Mouse (Mus musculus) monocyte, adult 5-6 weeks (primary cell): Measurements from ENCODE around the gene Lhb. TPM values are rescaled to one million over a fixed set of nuclear protein-coding genes. Genes with fewer than 3 reads are reported as not detected.
"Not testable (repeated sequence)": the region's sequence is repeated elsewhere in the genome, so short reads cannot be mapped to it uniquely, and the experiment has no call there.

Source experiments
- ATAC-seq: fragments of 153-309, 156-312 bp; replicated peaks from 2 replicates; pipeline ENCODE4 v1.8.0; 2017; ENCODE audit warnings: mild to moderate bottlenecking; ENCODE audit not compliant: low TSS enrichment, insufficient number of reproducible peaks, severe bottlenecking, poor library complexity, low FRiP score
- total RNA-seq: library from RNA; stranded (forward); fragments of 200-1000, 200-491, 200-594 nt; gene quantifications from 3 replicates; pipeline ENCODE4 v1.2.3, GENCODE M21; 2017

Gene Lhb
- total RNA-seq, 1 experiment from 2014 or later: not detected

DNA sequence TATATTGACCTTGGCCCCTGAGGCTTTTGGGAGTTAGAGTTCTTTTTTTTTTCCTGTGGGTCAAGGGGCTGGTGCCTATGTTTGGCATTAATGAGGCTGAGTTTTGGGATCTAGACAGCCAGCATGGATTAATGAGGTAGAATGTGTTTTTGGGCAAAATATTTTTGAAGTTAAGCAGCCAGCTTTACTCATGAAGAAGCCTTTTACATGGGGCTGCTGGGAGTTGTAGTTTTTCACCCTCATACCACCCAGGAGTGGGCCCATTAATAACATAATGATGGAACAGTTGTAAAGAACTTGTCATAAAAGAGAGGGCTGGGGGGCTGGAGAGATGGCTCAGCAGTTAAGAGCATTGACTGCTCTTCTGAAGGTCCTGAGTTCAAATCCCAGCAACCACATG lies 26.0 kb downstream of the Lhb start:
- no peak for ATAC-seq

DNA sequence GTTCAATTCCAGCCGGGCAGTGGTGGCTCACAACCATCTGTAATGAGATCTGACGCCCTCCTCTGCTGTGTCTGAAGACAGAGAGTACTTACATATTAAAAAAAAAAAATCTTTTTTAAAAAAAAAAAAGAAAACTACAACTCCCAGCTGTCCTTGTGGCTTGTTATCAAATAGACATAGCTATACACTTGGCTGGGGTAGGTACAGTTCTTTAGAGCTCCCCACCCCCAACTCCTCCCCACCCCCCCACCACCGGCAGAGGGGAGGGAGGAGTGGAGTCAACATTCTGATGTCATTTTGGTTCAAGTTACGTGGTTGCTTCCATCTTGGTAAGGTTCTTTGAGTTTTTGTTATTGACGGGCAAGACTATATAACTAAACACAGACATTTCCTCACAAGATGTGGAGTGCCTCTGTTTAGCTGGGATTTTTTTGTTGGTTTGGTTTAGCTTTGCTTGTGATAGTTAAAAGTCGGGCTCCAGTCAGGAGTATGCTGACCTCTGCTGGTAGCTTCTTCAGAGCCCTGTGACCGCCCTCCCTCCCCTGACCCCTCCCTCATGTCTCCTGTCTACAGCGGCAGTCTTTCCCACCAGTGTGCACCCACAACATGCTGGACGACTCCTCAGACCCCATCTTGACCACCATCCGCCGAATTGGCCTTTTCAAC lies 26.8 kb downstream of the Lhb start:
- no peak for ATAC-seq

DNA sequence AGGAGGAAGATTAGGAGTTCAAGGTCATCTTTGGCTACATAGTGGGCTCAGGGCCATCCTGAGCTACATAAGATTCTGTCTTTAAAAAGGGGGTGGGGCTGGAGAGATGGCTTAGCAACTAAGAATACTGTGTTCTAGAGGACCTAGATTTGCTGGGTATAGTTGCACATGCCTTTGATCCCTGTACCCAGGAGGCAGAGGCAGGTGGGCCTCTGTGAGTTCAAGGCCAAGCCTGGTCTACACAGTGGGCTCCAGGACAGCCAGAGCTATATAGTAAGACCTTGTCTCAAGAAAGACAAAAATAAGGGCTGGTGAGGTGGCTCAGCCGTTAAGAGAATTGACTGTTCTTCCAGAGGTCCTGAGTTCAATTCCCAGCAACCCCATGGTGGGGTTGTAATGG lies 29.4 kb downstream of the Lhb start:
- ATAC-seq: no peak

DNA sequence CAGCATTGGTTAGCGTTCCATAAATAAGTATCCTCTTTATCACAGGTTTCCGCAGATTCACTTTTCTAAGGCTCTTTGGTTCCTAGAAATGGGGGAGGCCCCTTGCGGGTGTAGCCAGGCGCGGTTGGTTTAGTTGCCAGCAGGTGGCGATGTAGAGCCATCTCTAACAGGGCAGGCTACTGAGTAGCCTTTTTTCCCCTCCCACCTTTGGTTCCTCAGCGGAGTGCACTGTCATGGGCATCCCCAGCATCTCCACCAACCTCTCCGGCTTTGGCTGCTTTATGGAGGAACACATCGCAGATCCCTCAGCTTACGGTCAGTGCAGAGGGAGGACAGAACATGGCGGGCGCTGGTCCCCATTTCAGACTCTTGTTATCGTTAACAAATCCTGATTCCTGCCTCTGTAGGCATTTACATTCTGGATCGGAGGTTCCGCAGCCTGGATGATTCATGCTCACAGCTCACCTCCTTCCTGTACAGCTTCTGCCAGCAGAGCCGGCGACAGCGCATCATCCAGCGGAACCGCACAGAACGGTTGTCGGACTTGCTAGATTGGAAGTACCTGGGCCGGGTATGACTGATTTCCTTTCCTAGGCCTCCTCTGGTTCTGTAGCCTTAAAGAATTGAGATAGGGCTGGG lies 30.8 kb downstream of the Lhb start:
- ATAC-seq: peak; percentile 90

DNA sequence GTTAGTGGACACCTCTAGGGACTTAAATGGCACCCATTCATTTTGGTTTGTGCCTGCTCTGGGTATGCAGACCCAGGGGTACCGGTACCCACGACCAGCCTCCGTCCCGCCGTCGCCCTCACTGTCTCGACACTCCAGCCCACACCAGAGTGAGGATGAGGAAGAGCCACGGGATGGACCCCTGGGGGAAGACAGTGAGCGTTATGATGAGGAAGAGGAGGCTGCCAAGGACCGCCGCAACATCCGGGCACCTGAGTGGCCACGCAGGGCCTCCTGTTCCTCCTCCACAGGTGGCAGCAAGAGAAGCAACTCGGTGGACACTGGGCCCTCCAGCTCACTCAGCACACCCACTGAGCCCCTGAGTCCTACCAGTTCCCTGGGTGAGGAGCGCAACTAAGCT lies 34.4 kb downstream of the Lhb start:
- ATAC-seq: no peak

DNA sequence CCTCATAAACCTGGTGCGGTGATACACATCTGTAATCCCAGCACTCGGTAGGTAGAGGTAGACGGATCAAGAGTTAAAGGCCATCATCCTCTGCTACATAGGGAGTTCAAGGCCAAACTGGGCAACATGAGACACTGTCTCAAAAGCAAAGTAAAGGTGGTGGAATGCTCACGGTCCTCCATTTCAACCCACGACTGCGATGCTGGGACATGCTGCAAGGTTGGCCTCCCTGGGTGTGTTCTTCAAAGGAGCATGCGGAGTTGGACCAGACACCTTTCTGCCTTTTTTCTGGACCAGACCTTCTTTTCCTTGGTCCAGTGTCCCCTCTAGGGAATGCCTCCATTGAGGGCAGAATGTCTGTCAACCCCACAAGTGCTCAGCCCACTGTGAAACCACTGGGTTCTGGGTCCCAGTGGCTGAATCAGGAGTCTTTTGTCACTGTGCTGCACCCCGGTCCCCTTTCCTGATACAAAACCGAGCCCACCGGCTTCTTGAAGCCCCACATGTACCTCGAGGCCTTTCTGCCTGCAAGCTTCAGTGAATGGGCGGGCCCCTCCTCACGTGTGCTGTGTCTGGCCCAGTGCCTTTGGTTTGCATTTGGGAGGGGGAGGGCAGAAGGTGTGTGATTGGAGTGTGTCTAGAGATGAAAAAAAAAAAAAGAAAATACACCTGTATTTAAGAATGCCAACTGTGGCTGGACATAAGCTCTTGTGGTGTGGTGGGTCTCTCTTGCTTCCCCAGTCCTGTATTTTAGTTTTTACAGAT lies 35.5 kb downstream of the Lhb start:
- ATAC-seq: no peak

DNA sequence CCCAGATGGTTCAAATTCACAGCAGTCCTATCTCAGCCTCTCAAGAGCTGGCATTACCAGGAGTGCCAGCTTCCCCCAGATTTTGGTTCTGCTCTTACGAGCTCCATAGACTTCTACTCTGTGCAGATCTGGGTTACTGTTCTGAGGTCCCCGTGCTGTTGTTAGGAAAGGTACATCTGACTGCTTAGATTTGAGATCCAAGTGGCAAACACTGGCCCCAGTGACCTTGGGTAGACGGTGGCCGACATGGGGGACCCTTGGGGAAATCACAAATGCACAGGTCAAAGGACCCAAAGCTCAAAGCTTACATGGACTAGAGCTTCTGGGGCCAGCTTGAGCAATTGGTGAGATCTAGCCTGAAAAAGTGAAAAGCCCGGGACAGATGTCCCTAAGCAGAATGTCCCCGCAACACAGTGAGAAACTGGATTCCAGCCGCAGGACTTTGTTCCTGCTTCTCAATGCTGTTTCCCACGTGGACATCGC lies 36.1 kb downstream of the Lhb start:
- no peak for ATAC-seq

DNA sequence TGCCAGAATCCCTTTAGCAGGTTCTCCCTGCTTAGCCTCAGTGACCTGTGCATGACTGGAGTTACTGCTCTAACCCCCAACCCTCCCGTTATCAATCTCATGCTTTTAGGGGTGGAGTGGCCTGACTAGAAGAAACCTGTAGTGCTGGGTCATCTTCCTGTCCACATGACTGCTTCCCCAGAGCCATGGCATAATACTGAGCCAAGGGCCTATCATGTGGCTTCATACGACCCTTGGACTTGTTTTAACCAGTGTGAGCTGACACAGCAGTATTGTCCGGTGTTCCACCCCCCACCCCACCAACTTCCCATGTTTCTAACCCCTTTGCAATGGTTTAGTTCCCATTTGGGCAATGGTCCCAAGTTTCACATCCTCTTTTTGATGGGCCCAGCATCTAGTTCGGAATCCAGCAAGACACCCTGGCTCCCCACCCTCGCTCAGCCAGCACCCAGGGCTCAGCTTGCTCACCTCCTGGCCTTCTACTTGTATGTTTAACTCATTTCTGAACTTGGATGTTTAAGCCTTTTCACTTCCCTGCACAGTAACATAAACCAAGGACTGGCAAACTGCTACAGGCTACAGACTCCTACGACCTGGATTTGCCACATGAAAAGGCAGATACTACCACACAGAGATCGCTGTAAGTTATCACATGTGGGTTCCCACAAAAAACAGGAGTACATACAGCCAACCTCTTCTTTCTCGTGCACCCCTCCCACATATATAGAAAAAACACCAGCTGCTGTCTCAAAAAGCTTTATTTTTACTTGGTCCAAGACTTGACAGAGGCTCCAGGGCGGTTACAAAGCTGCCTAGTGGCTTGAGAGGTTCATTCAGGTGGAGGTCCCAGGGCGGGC lies 36.8 kb downstream of the Lhb start:
- ATAC-seq: peak; percentile 57

DNA sequence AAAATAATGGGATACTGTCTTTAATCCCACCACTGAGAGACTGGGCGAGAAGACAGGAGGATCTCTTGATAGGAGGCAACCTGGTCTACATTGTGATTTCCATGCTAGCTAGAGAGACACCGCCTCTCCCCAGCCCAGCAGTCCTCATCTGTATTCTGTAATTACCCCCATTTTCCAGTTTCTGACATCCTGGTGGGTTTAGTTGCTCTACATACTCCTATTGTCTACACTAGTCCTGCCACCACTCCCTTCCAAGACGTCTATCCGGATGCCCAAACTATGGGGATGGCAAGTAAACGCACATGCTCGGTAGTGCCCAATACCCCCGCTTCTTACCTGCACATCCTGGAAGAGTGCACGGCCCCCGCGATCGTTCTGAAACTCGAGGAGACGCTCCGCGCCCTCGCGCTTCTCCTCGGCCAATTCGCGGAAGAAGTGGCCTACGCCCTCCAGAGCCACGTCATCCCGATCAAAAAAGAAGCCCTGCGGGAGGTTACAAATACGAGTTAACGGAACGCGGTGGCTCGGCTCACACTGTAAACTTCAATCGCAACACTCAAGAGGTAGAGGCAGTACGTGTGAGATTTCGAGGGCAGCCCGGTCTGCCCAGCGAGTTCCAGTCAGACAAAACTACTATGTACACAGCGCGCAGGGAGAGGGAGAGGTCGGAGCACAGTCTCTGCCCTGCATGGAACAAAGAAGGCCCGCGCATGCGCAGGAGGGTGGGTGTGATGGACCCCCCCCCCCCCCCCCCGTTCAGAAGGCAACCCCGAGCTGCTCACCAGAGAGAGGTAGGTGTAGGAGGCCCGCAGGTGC lies 38.3 kb downstream of the Lhb start:
- ATAC-seq: 0 out of 2 replicates have a peak, but pooled peaks have one; percentile 9

DNA sequence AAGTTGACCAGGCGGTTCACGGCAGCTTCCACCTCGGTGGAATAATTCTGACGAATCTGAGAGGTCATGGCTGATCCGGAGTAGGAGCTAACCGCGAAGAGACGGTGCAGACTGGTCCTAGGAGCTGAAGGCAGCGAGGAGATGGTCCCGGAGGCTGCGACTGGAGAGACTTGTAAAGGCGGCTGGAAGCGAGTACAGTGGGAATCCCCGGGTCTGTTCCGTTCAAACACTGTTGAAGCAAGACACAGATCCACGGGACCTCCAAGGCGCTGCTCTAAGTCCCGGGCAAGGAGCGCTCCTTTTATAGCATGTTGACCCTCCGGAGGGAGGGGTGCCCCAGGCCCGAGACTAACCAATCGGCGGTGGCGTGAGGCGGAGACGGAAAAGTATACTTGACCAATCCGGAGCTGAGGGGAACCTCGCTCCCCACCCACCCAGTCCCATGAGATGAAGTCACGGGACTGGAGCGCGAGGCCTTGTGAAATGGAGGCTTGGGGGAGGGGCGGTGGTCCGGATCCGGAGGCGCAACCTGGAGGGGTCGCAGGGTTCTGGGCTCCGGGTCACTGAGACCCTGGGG lies 39.0 kb downstream of the Lhb start, which contains the start of gene Ftl1:
Ftl1 (minus strand) TSS at position 321 of the 577 bp plus-strand sequence.
- peak; percentile 80 for ATAC-seq

DNA sequence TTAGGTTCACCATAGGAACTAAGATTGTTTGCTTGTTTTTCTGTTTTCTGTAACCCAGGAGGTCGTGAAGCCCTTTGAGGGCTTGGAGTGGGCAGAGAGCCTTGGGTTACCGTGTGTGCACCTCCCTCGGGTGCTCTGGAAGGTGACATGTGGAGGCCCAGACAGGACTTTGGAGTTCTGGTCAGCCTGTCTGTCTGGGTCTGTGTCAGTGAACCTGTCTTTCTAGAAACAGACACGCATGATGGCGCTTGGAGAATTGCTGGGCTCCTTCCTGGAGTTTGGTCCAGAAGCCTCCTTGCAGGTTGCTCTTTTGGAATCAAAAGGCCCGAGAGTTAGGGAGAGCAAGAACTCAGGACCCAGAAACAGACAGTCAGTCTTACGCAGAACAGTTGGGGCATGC lies 39.8 kb downstream of the Lhb start:
- ATAC-seq: no peak

DNA sequence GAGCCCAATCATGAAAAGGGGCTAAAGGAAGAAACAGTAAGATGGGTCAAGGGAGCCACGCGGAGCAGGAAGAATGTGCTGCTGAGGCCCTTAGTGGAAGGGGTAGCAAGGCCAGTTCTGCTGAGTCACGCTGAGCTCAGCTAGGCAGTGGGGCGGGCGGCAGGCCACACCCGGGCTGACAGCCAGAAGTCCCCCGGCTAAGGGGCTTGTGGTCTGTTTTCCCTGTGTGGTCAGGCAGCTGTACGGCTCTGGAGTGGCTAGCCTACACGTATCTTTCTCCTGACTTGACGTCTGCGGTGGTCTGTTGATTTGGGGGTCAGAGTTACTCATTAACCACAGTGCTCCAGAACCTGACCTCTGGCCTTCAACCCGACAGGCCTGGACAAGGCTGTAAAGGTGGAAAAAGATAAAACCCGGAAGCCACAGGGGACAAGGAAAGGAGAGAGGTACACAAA lies 40.3 kb downstream of the Lhb start:
- ATAC-seq: peak; percentile 20; the same call in 1 of the 2 replicates

DNA sequence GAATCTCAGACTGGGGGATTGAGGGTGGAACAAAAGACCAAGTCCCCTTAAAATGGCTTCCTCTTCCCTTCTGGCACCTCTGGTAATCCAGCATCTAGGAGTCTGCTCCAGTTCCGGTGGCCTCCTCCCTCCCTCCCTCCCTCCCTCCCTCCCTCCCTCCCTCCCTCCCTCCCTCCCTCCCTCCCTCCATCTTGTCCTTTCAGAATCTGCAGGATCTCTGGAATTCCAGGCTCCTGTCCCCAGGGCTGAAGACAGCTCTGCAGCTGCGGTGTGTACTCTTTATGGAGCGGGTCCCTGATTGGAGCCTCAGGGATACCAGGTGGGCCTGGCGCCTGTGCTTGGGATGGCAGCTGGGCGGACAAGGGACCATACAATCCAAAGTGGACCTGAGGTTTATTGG lies 40.7 kb downstream of the Lhb start:
- no peak for ATAC-seq

DNA sequence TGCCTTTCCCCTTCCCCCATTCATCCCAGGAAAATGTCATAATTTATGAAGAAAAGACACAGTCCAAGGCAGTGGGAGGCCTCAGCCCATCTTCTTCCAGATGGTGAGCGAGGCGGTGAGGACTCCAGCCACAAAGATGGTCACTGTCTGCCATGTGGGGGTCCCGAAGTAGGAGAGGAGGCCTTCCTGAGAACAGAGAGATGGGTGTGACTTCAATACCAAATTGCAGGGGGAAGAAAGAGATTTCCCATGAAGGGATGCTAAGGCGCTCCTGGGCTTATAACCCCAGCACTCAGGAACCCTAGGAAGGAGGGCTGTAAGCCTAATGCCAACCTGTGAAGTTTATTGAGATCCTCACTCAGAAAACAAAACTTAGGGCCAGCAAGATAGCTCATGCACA lies 41.2 kb downstream of the Lhb start:
- ATAC-seq: no peak

DNA sequence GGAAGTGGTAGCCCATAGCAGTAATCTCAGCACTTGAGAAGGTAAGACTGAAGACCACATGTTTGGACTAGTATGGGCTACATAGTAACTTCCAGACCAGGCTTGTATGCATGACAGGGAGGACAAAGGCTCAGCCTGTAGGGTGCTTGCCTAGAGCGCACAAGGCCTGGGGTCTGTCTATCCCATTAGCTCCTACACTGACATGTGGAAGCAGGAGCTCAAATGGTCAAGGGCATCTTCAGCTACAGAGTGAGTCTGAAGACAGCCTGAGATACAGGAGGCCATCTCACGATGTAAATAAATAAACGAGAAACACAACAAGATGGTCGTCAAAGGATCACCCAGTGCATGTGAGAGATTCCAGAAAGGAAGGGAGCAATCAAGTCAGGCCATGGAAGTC lies 41.7 kb downstream of the Lhb start:
- no peak for ATAC-seq

DNA sequence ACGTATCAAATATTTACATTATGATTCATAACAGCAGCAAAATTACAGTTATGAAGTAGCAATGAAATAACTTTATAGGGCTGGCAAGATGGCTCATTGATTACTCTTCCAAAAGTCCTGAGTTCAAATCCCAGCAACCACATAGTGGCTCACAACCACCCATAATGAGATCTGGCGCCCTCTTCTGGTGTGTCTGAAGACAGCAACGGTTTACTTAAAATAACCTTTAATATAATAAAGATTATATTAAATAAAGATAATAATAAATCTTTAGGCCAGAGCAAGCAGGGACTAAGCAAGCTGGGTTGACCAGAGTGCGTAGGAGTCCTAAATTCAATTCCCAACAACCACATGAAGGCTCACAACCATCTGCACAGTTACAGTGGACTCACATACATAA lies 42.2 kb downstream of the Lhb start:
- ATAC-seq: not testable (repeated sequence)

DNA sequence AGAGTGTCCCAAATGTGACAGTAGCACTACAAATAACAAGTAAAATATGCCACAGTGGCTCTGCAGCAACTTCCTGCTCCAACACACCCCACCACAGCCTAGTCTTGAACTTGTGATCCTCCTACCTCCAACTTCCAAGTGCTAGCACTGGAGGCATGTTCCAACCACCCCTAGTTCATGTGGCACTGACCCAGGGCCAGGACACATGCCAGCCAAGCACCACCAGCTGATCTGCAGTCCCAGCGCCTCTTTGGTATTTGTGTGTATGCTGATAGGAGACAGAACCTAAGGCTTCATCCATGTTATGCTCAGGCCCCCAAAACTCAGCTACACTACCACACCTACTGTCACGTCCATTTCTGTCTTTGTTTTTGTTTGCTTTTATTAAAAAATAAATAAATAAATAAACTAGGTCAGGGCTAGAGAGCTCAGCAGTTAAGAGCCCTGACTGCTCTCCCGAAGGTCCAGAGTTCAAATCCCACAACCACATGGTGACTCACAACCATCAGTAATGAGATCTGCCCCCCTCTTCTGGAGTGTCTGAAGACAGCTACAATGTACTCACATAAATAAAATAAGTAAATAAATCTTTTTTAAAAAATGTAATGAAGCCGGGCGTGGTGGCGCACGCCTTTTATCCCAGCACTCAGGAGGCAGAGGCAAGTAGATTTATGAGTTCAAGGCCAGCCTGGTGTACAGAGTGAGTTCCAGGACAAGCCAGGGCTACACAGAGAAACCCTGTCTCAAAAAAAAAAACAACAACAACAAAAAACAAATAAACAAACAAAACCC lies 43.6 kb downstream of the Lhb start:
- no peak for ATAC-seq
